Mouse (Mus musculus) MEL (cell line): ENCODE results near the gene Ccl4. TPM values are rescaled to one million over a fixed set of nuclear protein-coding genes. Genes with fewer than 3 reads are reported as not detected.
A peak's percentile ranks its signal among the peaks of the same experiment; 100 is the strongest.

ENCODE experiments used
- DNase-seq: peaks from one replicate; pipeline ENCODE4 v3.0.0; 2011; ENCODE audit warnings: low read depth, low spot score
- H3K27ac ChIP-seq: 2 replicates; pipeline ENCODE4 v1.5.1; 2012; ENCODE audit warnings: low read depth, mild to moderate bottlenecking, control low read depth, low read length, moderate library complexity; ENCODE audit not compliant: control insufficient read depth
- H3K27me3 ChIP-seq, 2 experiments: fragments of 150-350 bp in 1 of 2; sonication (generic) in 1 of 2; 2 replicates each; pipeline ENCODE4 v1.6.1; 2012; ENCODE audit warnings: low read length in 2 of 2, mild to moderate bottlenecking in 2 of 2, improper control_type of control experiment in 1 of 2, moderate library complexity in 1 of 2; ENCODE audit not compliant: insufficient read depth in 2 of 2, control insufficient read depth in 1 of 2
- H3K36me3 ChIP-seq, 2 experiments: 2 replicates each; pipeline ENCODE4 v1.6.1; 2012 to 2014; ENCODE audit warnings: low read length in 2 of 2, improper control_type of control experiment in 1 of 2, inconsistent platforms in 1 of 2, mild to moderate bottlenecking in 1 of 2; ENCODE audit not compliant: insufficient read depth in 2 of 2, control insufficient read depth in 1 of 2
- H3K4me1 ChIP-seq, 2 experiments: fragments of 150-350 bp in 1 of 2; sonication (generic) in 1 of 2; 2 replicates each; pipeline ENCODE4 v1.6.1; 2012; ENCODE audit warnings: low read length in 2 of 2, improper control_type of control experiment in 1 of 2, mild to moderate bottlenecking in 1 of 2; ENCODE audit not compliant: insufficient read depth in 2 of 2, control insufficient read depth in 1 of 2
- H3K4me3 ChIP-seq, 2 experiments: fragments of 150-350 bp in 1 of 2; sonication (generic) in 1 of 2; 2 replicates each; pipeline ENCODE4 v1.5.1; 2012; ENCODE audit warnings: low read depth in 2 of 2, low read length in 2 of 2, mild to moderate bottlenecking in 2 of 2, moderate library complexity in 2 of 2, control low read depth in 1 of 2, improper control_type of control experiment in 1 of 2; ENCODE audit not compliant: control insufficient read depth in 1 of 2, insufficient read depth in 1 of 2
- H3K79me2 ChIP-seq: 2 replicates; pipeline ENCODE4 v1.6.1; 2012; ENCODE audit warnings: mild to moderate bottlenecking, low read length, moderate library complexity; ENCODE audit not compliant: control insufficient read depth, poor library complexity, insufficient read depth
- H3K9ac ChIP-seq: 2 replicates; pipeline ENCODE4 v1.6.1; 2012; ENCODE audit warnings: low read depth, mild to moderate bottlenecking, control low read depth, low read length, moderate library complexity; ENCODE audit not compliant: control insufficient read depth, poor library complexity, severe bottlenecking
- H3K9me3 ChIP-seq: fragments of 150-350 bp; sonication (generic); replicated peaks from 2 replicates; pipeline ENCODE4 v1.6.1; 2012; ENCODE audit warnings: mild to moderate bottlenecking, low read length, improper control_type of control experiment, moderate library complexity; ENCODE audit not compliant: insufficient read depth
- BHLHE40 ChIP-seq: IDR thresholded peaks from 2 replicates; pipeline ENCODE4 v1.6.1; 2012; ENCODE audit warnings: low read depth, mild to moderate bottlenecking, inconsistent platforms, low read length, improper control_type of control experiment, borderline replicate concordance
- CTCF ChIP-seq, 3 experiments: IDR thresholded peaks in 2 of 3; conservative IDR thresholded peaks in 1 of 3; 2 replicates each; pipeline ENCODE4 v1.5.1; 2011 to 2012; ENCODE audit warnings: low read length in 3 of 3, low read depth in 2 of 3, mild to moderate bottlenecking in 2 of 3, improper control_type of control experiment in 1 of 3, inconsistent platforms in 1 of 3, mixed read lengths in 1 of 3, moderate library complexity in 1 of 3; ENCODE audit not compliant: control insufficient read depth in 1 of 3, insufficient read depth in 1 of 3, poor library complexity in 1 of 3, severe bottlenecking in 1 of 3
- E2F4 ChIP-seq: IDR thresholded peaks from 2 replicates; pipeline ENCODE4 v1.6.1; 2011; ENCODE audit warnings: low read depth, low read length, improper control_type of control experiment, borderline replicate concordance
- ELF1 ChIP-seq: IDR thresholded peaks from 2 replicates; pipeline ENCODE4 v1.6.1; 2014; ENCODE audit warnings: low read depth, mild to moderate bottlenecking, inconsistent platforms, low read length, improper control_type of control experiment, moderate library complexity
- GATA1 ChIP-seq: IDR thresholded peaks from 2 replicates; pipeline ENCODE4 v1.6.1; 2011; ENCODE audit warnings: low read depth, low read length, improper control_type of control experiment
- HCFC1 ChIP-seq: IDR thresholded peaks from 2 replicates; pipeline ENCODE4 v1.6.1; 2012; ENCODE audit warnings: low read depth, mild to moderate bottlenecking, inconsistent platforms, low read length, improper control_type of control experiment, moderate library complexity
- MAZ ChIP-seq: IDR thresholded peaks from 2 replicates; pipeline ENCODE4 v1.6.1; 2012; ENCODE audit warnings: low read depth, mild to moderate bottlenecking, inconsistent platforms, low read length, improper control_type of control experiment
- MYC ChIP-seq: IDR thresholded peaks from 2 replicates; pipeline ENCODE4 v1.6.1; 2011; ENCODE audit warnings: low read depth, mild to moderate bottlenecking, low read length, improper control_type of control experiment, moderate library complexity
- POLR2A ChIP-seq, 2 experiments: IDR thresholded peaks; 2 replicates each; pipeline ENCODE4 v1.6.1; 2011 to 2012; ENCODE audit warnings: low read length in 2 of 2, mild to moderate bottlenecking in 2 of 2, control low read depth in 1 of 2, improper control_type of control experiment in 1 of 2, low read depth in 1 of 2, moderate library complexity in 1 of 2; ENCODE audit not compliant: control insufficient read depth in 1 of 2, insufficient read depth in 1 of 2, poor library complexity in 1 of 2
- POLR2AphosphoS5 ChIP-seq: IDR thresholded peaks from 2 replicates; pipeline ENCODE4 v1.6.1; 2012; ENCODE audit warnings: low read depth, borderline replicate concordance, mild to moderate bottlenecking, inconsistent platforms, low read length, moderate library complexity, mixed read lengths
- RAD21 ChIP-seq: IDR thresholded peaks from 2 replicates; pipeline ENCODE4 v1.6.1; 2011; ENCODE audit warnings: mild to moderate bottlenecking, low read depth, low read length, improper control_type of control experiment
- SMC3 ChIP-seq: IDR thresholded peaks from 2 replicates; pipeline ENCODE4 v1.6.1; 2011; ENCODE audit warnings: low read depth, low read length, improper control_type of control experiment
- TAL1 ChIP-seq: IDR thresholded peaks from 2 replicates; pipeline ENCODE4 v1.6.1; 2012; ENCODE audit warnings: mild to moderate bottlenecking, inconsistent platforms, low read length, moderate library complexity, mixed read lengths
- TCF12 ChIP-seq: IDR thresholded peaks from 2 replicates; pipeline ENCODE4 v1.6.1; 2014; ENCODE audit warnings: low read depth, mild to moderate bottlenecking, inconsistent platforms, low read length, improper control_type of control experiment, moderate library complexity
- ZC3H11A ChIP-seq: IDR thresholded peaks from 2 replicates; pipeline ENCODE4 v1.6.1; 2012; ENCODE audit warnings: low read depth, mild to moderate bottlenecking, inconsistent platforms, low read length, improper control_type of control experiment
- polyA plus RNA-seq, 2 experiments: library from polyadenylated mRNA; stranded (reverse) in 1 of 2; unstranded in 1 of 2; fragments of >175 nt in 1 of 2; fragments of >200 nt in 1 of 2; gene quantifications; 2 replicates each; pipeline versions ENCODE4 v1.2.1 to v1.2.4; 2012; ENCODE audit warnings: low replicate concordance in 2 of 2, low read depth in 1 of 2; ENCODE audit not compliant: insufficient read length in 2 of 2, insufficient read depth in 1 of 2, missing spikeins in 1 of 2
- total RNA-seq: library from RNA; depleted of rRNA; stranded (reverse); fragments of 300-350 nt; gene quantifications from 2 replicates; pipeline ENCODE4 v1.2.3, GENCODE M21; 2012

The Ccl4 gene
- total and polyA plus RNA-seq, 3 experiments, result not detected

GRCm38 (mm10) chr11:83638934-83639333, 23.4 kb upstream of the Ccl4 start:
- TF ChIP-seq MAZ, result no peak
- no peak for TF ChIP-seq HCFC1
- TF ChIP-seq POLR2AphosphoS5, result no peak
- TF ChIP-seq E2F4, result no peak
- TF ChIP-seq ELF1, result no peak
- no peak for TF ChIP-seq GATA1
- no peak for TF ChIP-seq BHLHE40
- TF ChIP-seq, all 39 proteins: peak for 0
- DNase-seq, result no peak
- no peak overlapping the region for H3K9ac ChIP-seq
- peaks cover 11 to 19% of the 10 kb centered on the region in 2 experiments for H3K27me3 ChIP-seq
- H3K9me3 ChIP-seq, result no peaks in the 10 kb centered on the region
- no peak overlapping the region for H3K4me3 ChIP-seq
- peaks cover 4 to 9% of the 10 kb centered on the region in 2 experiments; a peak in 3 of 4 replicates for H3K4me1 ChIP-seq
- no peaks in the 10 kb centered on the region for H3K79me2 ChIP-seq
- no peak overlapping the region for H3K27ac ChIP-seq
- H3K36me3 ChIP-seq, result peaks cover 0 to 12% of the 10 kb centered on the region in 2 experiments; a peak in 2 of 4 replicates

DNA sequence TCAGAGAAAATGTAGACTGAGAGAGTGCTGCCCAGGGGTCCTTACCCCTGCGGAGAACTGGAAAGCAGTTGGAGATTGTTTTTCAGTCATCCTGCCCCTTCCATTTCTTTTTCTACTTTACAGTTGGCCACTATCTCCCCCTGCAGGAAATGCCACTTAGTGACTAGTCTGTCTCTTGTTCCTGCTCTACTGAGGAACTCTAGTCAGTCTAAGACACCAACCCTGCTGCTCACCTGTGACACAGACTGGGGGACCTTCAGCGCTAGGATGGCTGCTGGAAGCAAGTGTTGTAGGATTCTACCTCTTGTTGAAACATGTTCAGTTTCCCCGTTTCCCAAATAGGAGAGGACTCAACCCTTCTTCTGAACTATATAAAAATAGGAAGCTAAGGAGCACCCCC, 22.9 kb upstream of the Ccl4 start:
- peak; percentile 53 for DNase-seq
- peak; percentile 29; the same call in 1 of the 2 replicates for TF ChIP-seq ZC3H11A
- peak; percentile 69 for TF ChIP-seq RAD21
- TF ChIP-seq BHLHE40, result no peak
- peak; percentile 65 for TF ChIP-seq SMC3
- peak; percentile 9 to 66 (median 42); a peak in 4 of 6 replicates for TF ChIP-seq CTCF (IDR thresholded peaks at IDR 0.05 in 2 of 3, conservative IDR thresholded peaks at IDR 0.05 in 1 of 3; ENCODE audit: control insufficient read depth in 1 of 3, insufficient read depth in 1 of 3, low read depth in 2 of 3, low read length in 3 of 3, poor library complexity in 1 of 3, severe bottlenecking in 1 of 3)

GRCm38 (mm10) chr11:83640141-83640540, 22.2 kb upstream of the Ccl4 start:
- H3K9me3 ChIP-seq, result no peaks in the 10 kb centered on the region
- DNase-seq, result no peak
- H3K79me2 ChIP-seq, result no peaks in the 10 kb centered on the region
- no peak overlapping the region for H3K9ac ChIP-seq
- no peak overlapping the region for H3K4me3 ChIP-seq
- TF ChIP-seq TCF12 (no peak), TAL1 (no peak), MYC (no peak), POLR2A (IDR thresholded peaks at IDR 0.05; ENCODE audit: control insufficient read depth in 1 of 2, insufficient read depth in 1 of 2, low read depth in 1 of 2, low read length in 2 of 2, poor library complexity in 1 of 2) (no peak)
- TF ChIP-seq, all 39 proteins: peak for 0
- Histone ChIP-seq H3K27me3 (peaks cover 9 to 13% of the 10 kb centered on the region in 2 experiments), H3K27ac (no peak overlapping the region), H3K36me3 (peaks cover 0 to 12% of the 10 kb centered on the region in 2 experiments; a peak in 2 of 4 replicates), H3K4me1 (peaks cover 4 to 9% of the 10 kb centered on the region in 2 experiments; a peak in 3 of 4 replicates)

More for the DNA sequence above, 22.9 kb upstream of the Ccl4 start:
- Histone ChIP-seq H3K27me3 (peaks cover 9 to 17% of the 10 kb centered on the region in 2 experiments), H3K27ac (no peak overlapping the region), H3K9ac (no peak overlapping the region), H3K36me3 (peaks cover 0 to 12% of the 10 kb centered on the region in 2 experiments; a peak in 2 of 4 replicates), H3K9me3 (no peaks in the 10 kb centered on the region), H3K4me1 (peaks cover 4 to 9% of the 10 kb centered on the region in 2 experiments; a peak in 3 of 4 replicates), H3K79me2 (no peaks in the 10 kb centered on the region), H3K4me3 (no peak overlapping the region)
